Mouse (Mus musculus): ENCODE measurements around the gene Fhl3. TPM values are rescaled to one million over a fixed set of nuclear protein-coding genes. Genes with fewer than 3 reads are reported as not detected.

Fhl3 gene
- polyA plus RNA-seq, 1 experiment from 2014 or later = 11.6 TPM

DNA sequence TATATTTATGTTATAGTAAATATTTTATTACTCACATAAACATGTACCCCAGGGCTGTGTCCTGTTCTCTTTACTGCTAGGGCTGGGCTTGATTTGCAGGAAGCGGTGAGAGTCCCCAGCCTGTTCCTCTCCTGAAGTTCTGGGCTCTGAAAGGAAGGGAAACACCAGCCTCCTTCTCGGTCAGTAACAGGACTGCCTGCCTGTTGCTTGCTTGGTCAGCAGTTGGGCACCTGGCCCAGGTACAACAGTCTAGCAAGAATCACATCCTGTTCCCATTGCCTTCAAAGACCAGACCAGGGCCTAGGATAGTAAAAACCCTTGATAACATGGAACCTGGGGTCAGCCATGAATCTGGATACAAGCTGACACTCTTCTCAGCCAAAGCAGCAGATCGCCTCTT lies 39.9 kb upstream of the Fhl3 start:
- Histone ChIP-seq H3K27ac (replicated peaks; ENCODE audit: low read depth, low read length) (no peak overlapping the region), H3K4me1 (ENCODE audit: control insufficient read depth, insufficient read depth, low read length) (peaks cover 11% of the 10 kb centered on the region; the same call in 1 of the 2 replicates), H3K4me2 (ENCODE audit: low read depth, severe bottlenecking) (no peak overlapping the region), H3K27me3 (ENCODE audit: control insufficient read depth, insufficient read depth, low read length) (peaks cover 68% of the 10 kb centered on the region), H3K9me3 (ENCODE audit: control insufficient read depth, low read length) (no peaks in the 10 kb centered on the region), H3K36me3 (ENCODE audit: control insufficient read depth, insufficient read depth, low read length) (no peaks in the 10 kb centered on the region), H3K4me3 (ENCODE audit: low read depth, low read length) (no peak overlapping the region), H3K9ac (ENCODE audit: low read length) (no peak overlapping the region)
- 40% methylated on average over 3 of the region's 3 CpGs for WGBS
- no peak for DNase-seq (ENCODE audit: low spot score)
- ATAC-seq (ENCODE audit: insufficient number of reproducible peaks, low FRiP score, low TSS enrichment, low read depth) = no peak

GRCm38 (mm10) chr4:124663034-124663433 lies 37.5 kb upstream of the Fhl3 start:
- 62% methylated on average over 3 of the region's 3 CpGs for WGBS
- Histone ChIP-seq H3K27me3 (ENCODE audit: control insufficient read depth, insufficient read depth, low read length) (peaks cover 60% of the 10 kb centered on the region), H3K9me3 (ENCODE audit: control insufficient read depth, low read length) (no peaks in the 10 kb centered on the region), H3K4me2 (ENCODE audit: low read depth, severe bottlenecking) (no peak overlapping the region), H3K4me1 (ENCODE audit: control insufficient read depth, insufficient read depth, low read length) (peaks cover 1% of the 10 kb centered on the region; the same call in 1 of the 2 replicates), H3K36me3 (ENCODE audit: control insufficient read depth, insufficient read depth, low read length) (no peaks in the 10 kb centered on the region), H3K4me3 (ENCODE audit: low read depth, low read length) (no peak overlapping the region), H3K27ac (replicated peaks; ENCODE audit: low read depth, low read length) (no peak overlapping the region), H3K9ac (ENCODE audit: low read length) (no peak overlapping the region)
- DNase-seq (ENCODE audit: low spot score) (no peak), ATAC-seq (ENCODE audit: insufficient number of reproducible peaks, low FRiP score, low TSS enrichment, low read depth) (no peak)

GRCm38 (mm10) chr4:124664185-124664584 lies 36.3 kb upstream of the Fhl3 start:
- H3K4me1 ChIP-seq (ENCODE audit: control insufficient read depth, insufficient read depth, low read length) = no peaks in the 10 kb centered on the region
- peaks cover 50% of the 10 kb centered on the region for H3K27me3 ChIP-seq (ENCODE audit: control insufficient read depth, insufficient read depth, low read length)
- no peak overlapping the region for H3K4me3 ChIP-seq (ENCODE audit: low read depth, low read length)
- H3K9ac ChIP-seq (ENCODE audit: low read length) = no peak overlapping the region
- no peak overlapping the region for H3K27ac ChIP-seq (replicated peaks; ENCODE audit: low read depth, low read length)
- DNase-seq (ENCODE audit: low spot score) (no peak), ATAC-seq (ENCODE audit: insufficient number of reproducible peaks, low FRiP score, low TSS enrichment, low read depth) (no peak)
- no peaks in the 10 kb centered on the region for H3K9me3 ChIP-seq (ENCODE audit: control insufficient read depth, low read length)
- no peaks in the 10 kb centered on the region for H3K36me3 ChIP-seq (ENCODE audit: control insufficient read depth, insufficient read depth, low read length)
- WGBS = 70% methylated on average over 9 of the region's 9 CpGs
- H3K4me2 ChIP-seq (ENCODE audit: low read depth, severe bottlenecking) = no peak overlapping the region

DNA sequence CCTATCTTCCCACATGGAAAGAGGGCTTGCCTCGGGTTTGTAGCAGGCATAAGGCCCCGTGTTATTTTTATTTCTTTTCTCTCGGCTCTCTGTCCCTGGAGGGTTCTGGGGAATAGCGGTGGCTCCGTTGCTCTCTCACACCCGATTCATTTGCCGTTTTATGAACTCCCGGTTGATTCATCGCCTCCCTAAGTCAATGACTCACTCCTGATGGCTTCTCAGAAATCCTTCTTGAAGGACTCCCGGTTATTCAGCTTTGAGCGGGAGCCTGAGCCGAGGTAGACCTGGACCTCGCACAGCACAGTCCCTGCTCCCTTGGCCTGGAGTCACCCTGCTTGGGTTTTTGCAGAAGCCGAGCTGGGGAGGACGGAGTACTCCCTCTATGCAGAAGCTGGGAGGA lies 35.9 kb upstream of the Fhl3 start:
- no peak for ATAC-seq (ENCODE audit: insufficient number of reproducible peaks, low FRiP score, low TSS enrichment, low read depth)
- no peak overlapping the region for H3K4me2 ChIP-seq (ENCODE audit: low read depth, severe bottlenecking)
- H3K9ac ChIP-seq (ENCODE audit: low read length) = no peak overlapping the region
- peaks cover 47% of the 10 kb centered on the region for H3K27me3 ChIP-seq (ENCODE audit: control insufficient read depth, insufficient read depth, low read length)
- H3K9me3 ChIP-seq (ENCODE audit: control insufficient read depth, low read length) = no peaks in the 10 kb centered on the region
- DNase-seq (ENCODE audit: low spot score) = no peak
- 76% methylated on average over 15 of the region's 15 CpGs for WGBS
- H3K36me3 ChIP-seq (ENCODE audit: control insufficient read depth, insufficient read depth, low read length) = no peaks in the 10 kb centered on the region
- no peaks in the 10 kb centered on the region for H3K4me1 ChIP-seq (ENCODE audit: control insufficient read depth, insufficient read depth, low read length)
- H3K27ac ChIP-seq (replicated peaks; ENCODE audit: low read depth, low read length) = no peak overlapping the region
- no peak overlapping the region for H3K4me3 ChIP-seq (ENCODE audit: low read depth, low read length)

DNA sequence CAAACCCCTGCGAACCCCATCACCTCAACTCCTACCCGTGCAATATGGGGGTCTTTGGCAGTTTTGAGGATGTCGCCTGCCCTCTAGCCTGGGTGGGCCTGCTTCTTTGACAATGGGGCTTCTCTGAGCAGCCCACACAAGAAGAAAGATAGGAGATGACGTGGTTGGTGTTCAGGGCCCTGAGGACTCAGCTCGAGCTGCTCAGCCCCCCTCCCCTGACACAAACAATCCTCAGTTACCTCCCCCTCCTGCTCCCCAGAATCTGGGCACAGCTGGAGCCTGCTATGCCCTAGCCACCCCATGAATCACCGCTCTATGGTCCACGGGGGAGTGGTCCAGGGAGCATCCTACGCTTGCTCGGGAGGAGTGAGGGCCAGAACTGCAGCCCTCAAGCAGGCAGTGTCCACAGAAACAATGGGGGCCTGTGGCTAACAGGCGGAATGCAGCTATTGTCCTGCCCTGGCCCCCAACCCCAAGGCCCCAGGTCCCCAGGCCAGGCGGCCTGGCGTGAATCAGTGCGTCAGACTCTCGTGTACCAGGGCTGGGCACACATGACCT lies 32.9 kb upstream of the Fhl3 start:
- Histone ChIP-seq H3K9me3 (ENCODE audit: control insufficient read depth, low read length) (no peaks in the 10 kb centered on the region), H3K27me3 (ENCODE audit: control insufficient read depth, insufficient read depth, low read length) (peaks cover 26% of the 10 kb centered on the region), H3K4me1 (ENCODE audit: control insufficient read depth, insufficient read depth, low read length) (peaks cover 10% of the 10 kb centered on the region), H3K9ac (ENCODE audit: low read length) (no peak overlapping the region), H3K4me2 (ENCODE audit: low read depth, severe bottlenecking) (no peak overlapping the region), H3K36me3 (ENCODE audit: control insufficient read depth, insufficient read depth, low read length) (no peaks in the 10 kb centered on the region), H3K27ac (replicated peaks; ENCODE audit: low read depth, low read length) (no peak overlapping the region), H3K4me3 (ENCODE audit: low read depth, low read length) (no peak overlapping the region)
- ATAC-seq (ENCODE audit: insufficient number of reproducible peaks, low FRiP score, low TSS enrichment, low read depth) (no peak), DNase-seq (ENCODE audit: low spot score) (no peak)
- WGBS = 34% methylated on average over 14 of the region's 14 CpGs

DNA sequence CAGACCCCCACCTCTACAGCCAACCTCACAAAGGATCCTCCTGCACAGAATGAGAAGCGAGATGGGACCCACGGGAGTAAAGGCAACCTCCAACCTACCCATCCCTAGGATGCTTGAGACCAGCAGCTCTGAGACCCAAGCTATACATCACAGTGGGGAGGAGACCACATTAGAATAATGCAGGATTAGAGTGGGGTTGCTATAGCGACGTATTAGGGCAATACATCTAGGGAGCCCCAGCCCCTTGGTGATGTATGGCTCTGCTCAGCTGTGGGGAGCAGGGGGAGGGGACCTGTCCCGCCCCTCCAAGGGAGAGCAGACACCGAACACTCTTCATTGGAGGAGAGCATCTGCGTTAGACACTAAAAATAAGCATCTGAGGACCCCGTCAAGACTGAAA lies 32.4 kb upstream of the Fhl3 start:
- Histone ChIP-seq H3K9me3 (ENCODE audit: control insufficient read depth, low read length) (no peaks in the 10 kb centered on the region), H3K27me3 (ENCODE audit: control insufficient read depth, insufficient read depth, low read length) (peaks cover 27% of the 10 kb centered on the region), H3K36me3 (ENCODE audit: control insufficient read depth, insufficient read depth, low read length) (no peaks in the 10 kb centered on the region), H3K27ac (replicated peaks; ENCODE audit: low read depth, low read length) (no peak overlapping the region), H3K4me3 (ENCODE audit: low read depth, low read length) (no peak overlapping the region), H3K4me2 (ENCODE audit: low read depth, severe bottlenecking) (no peak overlapping the region), H3K4me1 (ENCODE audit: control insufficient read depth, insufficient read depth, low read length) (peaks cover 15% of the 10 kb centered on the region), H3K9ac (ENCODE audit: low read length) (no peak overlapping the region)
- WGBS = 9% methylated on average over 8 of the region's 8 CpGs
- no peak for DNase-seq (ENCODE audit: low spot score)
- ATAC-seq (ENCODE audit: insufficient number of reproducible peaks, low FRiP score, low TSS enrichment, low read depth) = no peak

- Histone ChIP-seq H3K9me3 (ENCODE audit: control insufficient read depth, low read length) (no peaks in the 10 kb centered on the region), H3K4me2 (ENCODE audit: low read depth, severe bottlenecking) (no peak overlapping the region), H3K27ac (replicated peaks; ENCODE audit: low read depth, low read length) (no peak overlapping the region), H3K4me3 (ENCODE audit: low read depth, low read length) (no peak overlapping the region), H3K9ac (ENCODE audit: low read length) (no peak overlapping the region), H3K4me1 (ENCODE audit: control insufficient read depth, insufficient read depth, low read length) (peaks cover 17% of the 10 kb centered on the region), H3K27me3 (ENCODE audit: control insufficient read depth, insufficient read depth, low read length) (peaks cover 24% of the 10 kb centered on the region), H3K36me3 (ENCODE audit: control insufficient read depth, insufficient read depth, low read length) (no peaks in the 10 kb centered on the region)
- 92% methylated on average over 8 of the region's 8 CpGs for WGBS
- ATAC-seq (ENCODE audit: insufficient number of reproducible peaks, low FRiP score, low TSS enrichment, low read depth) = no peak
- DNase-seq (ENCODE audit: low spot score) = no peak
Measured at GRCm38 (mm10) chr4:124670232-124670631, 30.3 kb upstream of the Fhl3 start.

DNA sequence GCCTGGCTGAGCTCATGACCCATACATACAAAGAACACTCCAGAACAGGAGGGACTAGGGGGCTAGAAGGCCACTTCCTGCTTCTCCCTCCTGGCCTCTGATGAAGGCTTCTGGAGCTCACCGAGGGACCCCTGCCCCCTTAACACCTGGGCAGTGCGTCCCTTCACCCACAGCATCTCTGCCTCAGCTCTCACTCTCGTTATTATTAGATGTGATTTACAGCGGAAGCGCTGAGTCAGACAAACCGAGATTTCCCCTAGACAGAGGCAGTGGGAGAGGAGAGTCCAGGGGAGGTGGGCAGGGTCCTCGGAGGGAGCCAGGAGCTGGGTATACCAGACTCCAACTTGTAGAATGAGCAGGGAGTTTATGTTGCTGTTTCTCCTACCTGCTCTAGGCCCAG lies 28.9 kb upstream of the Fhl3 start:
- H3K4me2 ChIP-seq (ENCODE audit: low read depth, severe bottlenecking) = 0 out of 2 replicates have a peak overlapping the region, but pooled peaks have one; percentile 38
- no peak overlapping the region; the same call in 1 of the 2 replicates for H3K4me3 ChIP-seq (ENCODE audit: low read depth, low read length)
- ATAC-seq (ENCODE audit: insufficient number of reproducible peaks, low FRiP score, low TSS enrichment, low read depth) (no peak), DNase-seq (ENCODE audit: low spot score) (no peak)
- H3K36me3 ChIP-seq (ENCODE audit: control insufficient read depth, insufficient read depth, low read length) = no peaks in the 10 kb centered on the region
- H3K4me1 ChIP-seq (ENCODE audit: control insufficient read depth, insufficient read depth, low read length) = peaks cover 17% of the 10 kb centered on the region
- no peak overlapping the region for H3K27ac ChIP-seq (replicated peaks; ENCODE audit: low read depth, low read length)
- H3K27me3 ChIP-seq (ENCODE audit: control insufficient read depth, insufficient read depth, low read length) = peaks cover 22% of the 10 kb centered on the region
- WGBS = 26% methylated on average over 7 of the region's 7 CpGs
- H3K9me3 ChIP-seq (ENCODE audit: control insufficient read depth, low read length) = no peaks in the 10 kb centered on the region
- no peak overlapping the region for H3K9ac ChIP-seq (ENCODE audit: low read length)
